Mouse (Mus musculus) brain, embryonic 14.5 days (tissue): Measurements from ENCODE around the gene Gng12.

ENCODE experiments used
- CTCF ChIP-seq: fragments of 200-500 bp; IDR thresholded peaks from 2 replicates; pipeline ENCODE4 v1.5.1; 2012; ENCODE audit warnings: inconsistent platforms, mild to moderate bottlenecking, moderate library complexity, borderline replicate concordance; ENCODE audit not compliant: insufficient read depth, insufficient read length; ENCODE audit errors: extremely low read depth
- POLR2A ChIP-seq: fragments of 200-500 bp; IDR thresholded peaks from 2 replicates; pipeline ENCODE4 v1.6.1; 2012; ENCODE audit warnings: mild to moderate bottlenecking, inconsistent platforms, borderline replicate concordance; ENCODE audit not compliant: poor library complexity, insufficient read depth, insufficient read length, severe bottlenecking; ENCODE audit errors: extremely low read depth

GRCm38 (mm10) chr6:66996257-66996656 lies 100.1 kb downstream of the Gng12 start:
- TF ChIP-seq CTCF (no peak), POLR2A (no peak)
